Mouse (Mus musculus) kidney, postnatal 0 days (tissue): ENCODE data around the gene Cnnm1. TPM values are rescaled to one million over a fixed set of nuclear protein-coding genes. Genes with fewer than 3 reads are reported as not detected.

Experiments
- ATAC-seq: fragments of 200-750 bp; cut with Nextera tagmentation; replicated peaks from 2 replicates; pipeline ENCODE4 v1.8.0; 2017; ENCODE audit warnings: low read depth, moderate number of reproducible peaks, moderate TSS enrichment, moderate library complexity; ENCODE audit not compliant: low FRiP score
- DNase-seq: peaks from one replicate; pipeline ENCODE4 v3.0.0-alpha.2; 2016; ENCODE audit warnings: low spot score
- H3K27ac ChIP-seq: fragments of 300-500 bp; sonication (generic); 2 replicates; pipeline ENCODE4 v1.5.1; 2014; ENCODE audit warnings: mild to moderate bottlenecking
- H3K27me3 ChIP-seq: fragments of 300-500 bp; sonication (generic); 2 replicates; pipeline ENCODE4 v1.6.1; 2014; ENCODE audit warnings: low read length, mixed read lengths; ENCODE audit not compliant: insufficient read depth
- H3K36me3 ChIP-seq: fragments of 300-500 bp; sonication (generic); 2 replicates; pipeline ENCODE4 v1.6.1; 2014; ENCODE audit warnings: low read length, mixed read lengths; ENCODE audit not compliant: insufficient read depth
- H3K4me1 ChIP-seq: fragments of 300-500 bp; sonication (generic); replicated peaks from 2 replicates; pipeline ENCODE4 v1.6.1; 2014; ENCODE audit warnings: antibody characterized with exemption, low read length, mixed read lengths; ENCODE audit not compliant: insufficient read depth
- H3K4me2 ChIP-seq: fragments of 300-500 bp; sonication (generic); 2 replicates; pipeline ENCODE4 v1.6.1; 2014; ENCODE audit warnings: mild to moderate bottlenecking, low read length, moderate library complexity, mixed read lengths
- H3K4me3 ChIP-seq: fragments of 300-500 bp; sonication (generic); replicated peaks from 2 replicates; pipeline ENCODE4 v1.5.1; 2014; ENCODE audit warnings: low read depth, low read length
- H3K9ac ChIP-seq: fragments of 300-500 bp; sonication (generic); 2 replicates; pipeline ENCODE4 v1.6.1; 2014; ENCODE audit warnings: low read depth, low read length
- H3K9me3 ChIP-seq: fragments of 300-500 bp; sonication (generic); replicated peaks from 2 replicates; pipeline ENCODE4 v1.6.1; 2016; ENCODE audit warnings: low read length, inconsistent platforms, mixed read lengths
- CTCF ChIP-seq: IDR thresholded peaks from 2 replicates; pipeline ENCODE4 v1.5.1; 2016; ENCODE audit warnings: antibody characterized with exemption, low read depth, mild to moderate bottlenecking, moderate library complexity
- WGBS: fragments of 180-500 bp; shearing (Covaris S2); extraction: QIAGEN DNeasy Blood & Tissue Kit; methylation state at CpG from one replicate; pipeline ENCODE4 v1.1.7; 2014; 5-methylcytosine and 5-hydroxymethylcytosine counted together
- polyA plus RNA-seq: library from polyadenylated mRNA; unstranded; fragments of >200 nt; fragmentation: Nextera tagmentation; extraction: Ambion mirVana; gene quantifications from 2 replicates; pipeline ENCODE4 v1.2.1, GENCODE M21; 2015

The Cnnm1 gene
- polyA plus RNA-seq, 1 experiment from 2014 or later = 0.62 TPM

- no peak for ATAC-seq
- no peak overlapping the region for H3K9ac ChIP-seq
- no peaks in the 10 kb centered on the region for H3K4me1 ChIP-seq
- no peak for TF ChIP-seq CTCF
- H3K36me3 ChIP-seq = no peaks in the 10 kb centered on the region
- WGBS = 89% methylated on average over 24 of the region's 24 CpGs
- DNase-seq = no peak
- H3K27ac ChIP-seq = no peak overlapping the region
- H3K4me2 ChIP-seq = no peak overlapping the region
- H3K27me3 ChIP-seq = no peaks in the 10 kb centered on the region
- H3K9me3 ChIP-seq = no peaks in the 10 kb centered on the region
- H3K4me3 ChIP-seq = no peak overlapping the region
Observed at GRCm38 (mm10) chr19:43427446-43428224, 12.6 kb upstream of the Cnnm1 start.

GRCm38 (mm10) chr19:43439246-43439645, 990 bp upstream of the Cnnm1 start:
- Histone ChIP-seq H3K4me3 (no peak overlapping the region), H3K27ac (no peak overlapping the region), H3K36me3 (no peaks in the 10 kb centered on the region), H3K4me1 (peaks cover 9% of the 10 kb centered on the region; the same call in 1 of the 2 replicates), H3K9me3 (no peaks in the 10 kb centered on the region), H3K9ac (no peak overlapping the region), H3K4me2 (no peak overlapping the region), H3K27me3 (peaks cover 37% of the 10 kb centered on the region)
- DNase-seq = no peak
- ATAC-seq = no peak
- WGBS = 89% methylated on average over 7 of the region's 7 CpGs
- no peak for TF ChIP-seq CTCF

GRCm38 (mm10) chr19:43440768-43441660, 778 bp downstream of the Cnnm1 start:
- WGBS = 0% methylated on average over 60 of the region's 118 CpGs
- H3K9me3 ChIP-seq = no peaks in the 10 kb centered on the region
- H3K36me3 ChIP-seq = no peaks in the 10 kb centered on the region
- DNase-seq (no peak), ATAC-seq (peak; percentile 69)
- H3K4me3 ChIP-seq = peak overlapping the region; percentile 54
- 0 out of 2 replicates have a peak overlapping the region, but pooled peaks have one; percentile 37 for H3K9ac ChIP-seq
- TF ChIP-seq CTCF = no peak
- H3K27ac ChIP-seq = no peak overlapping the region
- peak overlapping the region; percentile 95 for H3K4me2 ChIP-seq
- peaks cover 37% of the 10 kb centered on the region for H3K27me3 ChIP-seq
- peaks cover 9% of the 10 kb centered on the region; the same call in 1 of the 2 replicates for H3K4me1 ChIP-seq

- TF ChIP-seq CTCF = no peak
- ATAC-seq = no peak
Observed at GRCm38 (mm10) chr19:43441661-43441990, 1.4 kb downstream of the Cnnm1 start.

GRCm38 (mm10) chr19:43442269-43442668, 2.0 kb downstream of the Cnnm1 start:
- ATAC-seq = no peak
- Histone ChIP-seq H3K27ac (no peak overlapping the region), H3K4me3 (no peak overlapping the region), H3K4me1 (peaks cover 9% of the 10 kb centered on the region; the same call in 1 of the 2 replicates), H3K9me3 (no peaks in the 10 kb centered on the region), H3K27me3 (peaks cover 37% of the 10 kb centered on the region), H3K4me2 (no peak overlapping the region), H3K9ac (no peak overlapping the region), H3K36me3 (no peaks in the 10 kb centered on the region)
- DNase-seq = peak; percentile 53
- WGBS = 27% methylated on average over 6 of the region's 6 CpGs
- no peak for TF ChIP-seq CTCF

More at GRCm38 (mm10) chr19:43441661-43441990, 1.4 kb downstream of the Cnnm1 start:
- Histone ChIP-seq H3K9me3 (no peaks in the 10 kb centered on the region), H3K9ac (no peak overlapping the region), H3K27ac (no peak overlapping the region), H3K4me3 (peak overlapping the region; percentile 54), H3K27me3 (peaks cover 37% of the 10 kb centered on the region), H3K4me2 (peak overlapping the region; percentile 95), H3K4me1 (peaks cover 9% of the 10 kb centered on the region; the same call in 1 of the 2 replicates), H3K36me3 (no peaks in the 10 kb centered on the region)
- 8% methylated on average over 17 of the region's 17 CpGs for WGBS
- no peak for DNase-seq

- DNase-seq (no peak), ATAC-seq (no peak)
- no peak for TF ChIP-seq CTCF
- Histone ChIP-seq H3K4me1 (peaks cover 9% of the 10 kb centered on the region; the same call in 1 of the 2 replicates), H3K9ac (no peak overlapping the region), H3K27me3 (peaks cover 37% of the 10 kb centered on the region), H3K4me2 (no peak overlapping the region), H3K4me3 (no peak overlapping the region), H3K9me3 (no peaks in the 10 kb centered on the region), H3K27ac (no peak overlapping the region), H3K36me3 (no peaks in the 10 kb centered on the region)
- 91% methylated on average over 5 of the region's 5 CpGs for WGBS
Observed at GRCm38 (mm10) chr19:43442906-43443305, 2.7 kb downstream of the Cnnm1 start.
